Mouse (Mus musculus) Patski (cell line): ENCODE data around the gene Astn2. TPM values are rescaled to one million over a fixed set of nuclear protein-coding genes. Genes with fewer than 3 reads are reported as not detected.

Experiments
- ATAC-seq: fragments of 100-300 bp; one replicate; pipeline ENCODE4 v1.8.0; 2021
- CTCF ChIA-PET: fragments of 350-600 bp; sonication (Branson Sonifier 250); formaldehyde crosslinking; loops from one replicate; lab custom pipeline; 2022; ENCODE audit warnings: inconsistent platforms; lab: Charles Lee
- POLR2A ChIA-PET: fragments of 350-600 bp; sonication (Branson Sonifier 250); formaldehyde crosslinking; loops from one replicate; lab custom pipeline; 2022; ENCODE audit warnings: antibody characterized with exemption, inconsistent platforms; lab: Charles Lee
- DNase-seq: peaks from one replicate; pipeline ENCODE4 v3.0.0-alpha.2; 2011; ENCODE audit warnings: low read depth, low spot score
- H3K27me3 ChIP-seq: fragments of 371-371 bp; one replicate; pipeline ENCODE4 v1.5.1; 2021
- CTCF ChIP-seq: fragments of 100-300 bp; IDR thresholded peaks from one replicate; pipeline ENCODE4 v1.5.1; 2021
- in situ Hi-C: fragments of 300-500 bp; cut with MboI; formaldehyde crosslinking; loops from 3 replicates; pipeline ENCODE4 v1.11.1; 2018; ENCODE audit warnings: low pct_unique_long_range_greater_than_20kb, mixed read lengths
- polyA plus RNA-seq: library from polyadenylated mRNA; unstranded; gene quantifications from one replicate; pipeline ENCODE4 v1.2.3, GENCODE M21; 2021

The Astn2 gene
- polyA plus RNA-seq, 1 experiment from 2014 or later = 0.19 TPM

DNA sequence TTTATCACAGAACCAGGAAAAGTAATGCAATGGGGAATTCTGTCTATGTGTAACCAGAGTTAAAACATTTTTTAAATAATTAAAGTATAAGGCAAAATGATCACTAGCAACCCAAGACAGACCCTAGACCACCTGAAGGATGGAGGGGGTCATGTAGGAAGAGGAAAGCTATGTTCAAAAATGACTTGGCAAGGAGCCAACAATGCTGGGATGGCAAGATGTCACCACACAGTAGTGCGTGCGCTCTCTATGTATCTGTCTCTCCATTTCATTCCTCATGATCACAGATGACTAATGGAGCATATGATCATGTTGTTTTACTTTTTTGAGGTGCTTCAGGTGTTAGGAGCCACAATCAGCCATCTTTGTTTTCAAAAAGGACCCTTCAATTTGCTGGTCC lies 640.6 kb downstream of the Astn2 start:
- DNase-seq (no peak), ATAC-seq (no peak)
- in situ Hi-C loops = no loop called here
- no peak for TF ChIP-seq CTCF
- ChIA-PET CTCF (interaction anchor here (1.2 kb wide), 1 partner anchor 11 kb away, joined by 3 read pairs; no protein-coding TSS in a partner anchor), POLR2A (no interaction called here)
- no peaks in the 10 kb centered on the region for H3K27me3 ChIP-seq

DNA sequence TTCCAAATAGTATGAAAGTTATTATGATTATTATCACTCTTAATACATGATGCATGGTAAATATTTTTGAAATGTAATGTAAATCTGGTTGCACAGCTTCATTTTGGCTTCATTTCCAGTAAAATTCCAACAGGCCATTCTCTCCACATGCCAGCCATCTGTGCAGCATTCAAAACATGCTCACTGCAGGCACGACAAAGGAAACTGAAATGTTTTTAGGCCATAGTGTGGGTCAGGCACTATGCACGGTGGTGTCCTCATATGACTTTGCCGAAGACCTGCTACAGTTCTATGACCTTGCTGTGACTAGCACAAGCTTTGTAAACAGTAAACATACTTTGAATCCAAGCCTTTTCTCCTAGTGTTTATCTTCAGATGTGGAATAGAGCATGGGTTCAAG lies 642.3 kb downstream of the Astn2 start:
- CTCF ChIA-PET = no interaction called here
- POLR2A ChIA-PET = no interaction called here
- no peak for DNase-seq
- in situ Hi-C loops = no loop called here
- no peaks in the 10 kb centered on the region for H3K27me3 ChIP-seq
- no peak for ATAC-seq
- no peak for TF ChIP-seq CTCF

DNA sequence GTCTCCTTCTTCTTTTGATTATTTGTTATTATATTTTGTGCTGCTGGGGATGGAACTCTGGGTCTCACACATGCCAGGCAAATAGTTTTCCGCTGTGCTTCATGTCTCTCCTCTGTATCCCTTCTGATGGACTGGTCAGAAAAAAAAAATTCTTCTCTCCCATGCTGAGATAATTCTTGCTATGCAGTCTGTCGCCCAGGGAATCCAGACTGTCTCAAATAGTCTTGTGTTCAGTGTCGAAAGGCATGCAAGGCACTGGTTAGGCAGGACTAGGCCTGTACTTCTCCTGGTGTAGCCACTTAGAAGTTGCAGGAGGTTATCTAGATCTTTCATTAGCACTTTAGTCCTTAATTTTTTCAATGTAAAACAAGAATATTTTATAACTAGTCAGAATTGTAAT lies 642.8 kb downstream of the Astn2 start:
- no peak for ATAC-seq
- in situ Hi-C loops = no loop called here
- TF ChIP-seq CTCF = no peak
- H3K27me3 ChIP-seq = no peaks in the 10 kb centered on the region
- CTCF ChIA-PET = no interaction called here
- POLR2A ChIA-PET = no interaction called here
- no peak for DNase-seq

DNA sequence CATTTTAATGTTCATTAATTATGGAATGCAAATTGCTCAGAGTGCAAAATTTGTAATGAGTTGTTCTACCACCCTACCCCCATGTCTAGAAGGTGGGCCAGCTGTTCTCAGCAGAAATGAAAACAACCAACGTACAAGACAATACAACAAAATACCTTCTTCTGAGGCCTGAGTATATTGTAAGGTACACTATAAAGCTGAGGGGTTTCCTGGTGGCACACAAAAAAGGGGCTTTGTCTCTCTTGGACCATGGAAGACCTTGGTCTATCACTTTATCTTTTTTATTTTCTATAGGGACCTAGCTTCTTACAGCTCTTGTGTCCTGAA lies 645.6 kb downstream of the Astn2 start:
- ATAC-seq (no peak), DNase-seq (no peak)
- ChIA-PET CTCF (interaction anchor here (0.5 kb wide), 1 partner anchor 299 kb away, joined by 3 read pairs; no protein-coding TSS in a partner anchor), POLR2A (no interaction called here)
- in situ Hi-C loops = no loop called here
- H3K27me3 ChIP-seq = no peaks in the 10 kb centered on the region
- no peak for TF ChIP-seq CTCF

DNA sequence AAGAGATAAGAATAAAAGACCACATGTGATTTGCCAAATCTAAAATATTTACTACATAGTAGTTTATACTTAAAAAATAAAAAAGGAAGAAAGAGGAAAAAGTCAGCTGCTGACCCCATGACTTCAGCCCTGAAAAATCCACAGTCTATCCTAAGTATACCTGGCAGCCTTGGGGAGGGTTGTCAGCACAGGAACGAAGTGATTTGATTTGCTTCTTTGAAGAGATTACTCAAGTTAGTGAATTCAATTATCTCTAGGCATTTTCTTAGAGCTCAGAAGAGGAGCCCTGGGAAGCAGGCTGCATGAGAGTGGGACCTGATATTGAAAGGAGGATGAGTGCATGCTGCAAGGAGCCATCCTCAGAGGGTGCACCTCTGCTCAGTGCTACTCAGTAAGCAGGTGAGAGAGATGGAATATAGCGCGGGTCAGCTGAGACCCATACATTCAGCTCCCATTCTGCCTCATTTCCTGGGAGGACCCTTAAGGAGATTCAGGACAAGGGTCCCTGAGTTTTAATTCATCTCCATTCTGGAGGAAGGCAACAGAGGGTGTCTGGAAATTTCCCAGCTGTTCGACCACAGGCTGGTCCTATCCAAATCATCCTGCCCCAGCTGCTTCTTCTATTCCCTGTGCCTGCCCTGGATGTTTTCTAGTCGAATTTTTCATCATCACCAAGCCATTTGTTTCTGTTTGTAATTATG lies 646.1 kb downstream of the Astn2 start:
- CTCF ChIA-PET = no interaction called here
- TF ChIP-seq CTCF = no peak

DNA sequence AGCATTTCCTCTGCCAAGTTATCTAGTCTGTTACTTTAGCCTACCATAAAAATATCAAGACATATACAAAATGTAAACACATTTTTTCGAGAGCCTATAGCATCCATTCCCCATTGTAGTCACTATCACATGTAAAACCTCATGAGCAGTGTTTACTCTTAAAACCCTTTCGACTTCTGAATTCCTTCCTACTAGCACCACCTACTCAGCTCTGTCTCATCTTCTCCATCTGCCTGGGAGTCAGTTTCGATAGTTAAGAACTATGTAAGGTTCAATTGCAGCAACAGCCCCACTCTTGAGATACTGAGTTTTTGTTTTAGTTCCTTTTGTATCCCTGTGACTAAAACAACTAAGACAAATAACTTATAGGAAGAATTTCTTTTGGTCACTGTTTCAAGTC lies 651.5 kb downstream of the Astn2 start:
- in situ Hi-C loops = no loop called here
- no peak for TF ChIP-seq CTCF
- ChIA-PET POLR2A (no interaction called here), CTCF (interaction anchor here (0.9 kb wide), 1 partner anchor 11 kb away, joined by 3 read pairs; no protein-coding TSS in a partner anchor)
- no peak for DNase-seq
- no peak for ATAC-seq
- no peaks in the 10 kb centered on the region for H3K27me3 ChIP-seq

More for the DNA sequence above, 646.1 kb downstream of the Astn2 start:
- DNase-seq (no peak), ATAC-seq (no peak)
- H3K27me3 ChIP-seq = no peaks in the 10 kb centered on the region
- POLR2A ChIA-PET = interaction anchor here (0.7 kb wide), 1 partner anchor 12 kb away, joined by 5 read pairs; no protein-coding TSS in a partner anchor
- in situ Hi-C loops = no loop called here

DNA sequence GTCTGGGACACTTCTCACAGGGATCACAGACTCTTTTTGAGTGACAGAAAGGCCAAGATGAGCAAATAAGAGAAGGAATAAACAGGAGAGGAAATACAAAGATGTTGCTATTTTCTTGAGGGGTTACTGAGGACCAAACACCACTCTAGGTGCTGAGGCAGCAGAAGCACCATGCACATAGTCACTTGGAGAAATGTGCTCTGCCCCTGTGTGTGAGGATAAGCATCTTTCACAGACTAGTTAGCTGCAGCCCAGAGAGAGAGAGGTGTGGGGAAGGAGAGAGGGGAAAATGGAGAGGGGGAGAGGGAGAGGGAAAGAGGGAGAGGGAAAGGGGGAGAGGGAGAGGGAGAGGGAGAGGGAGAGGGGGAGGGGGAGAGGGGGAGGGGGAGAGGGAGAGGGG lies 659.6 kb downstream of the Astn2 start:
- no peak for DNase-seq
- no peaks in the 10 kb centered on the region for H3K27me3 ChIP-seq
- in situ Hi-C loops = no loop called here
- CTCF ChIA-PET = no interaction called here
- no peak for TF ChIP-seq CTCF
- POLR2A ChIA-PET = no interaction called here
- ATAC-seq = no peak

DNA sequence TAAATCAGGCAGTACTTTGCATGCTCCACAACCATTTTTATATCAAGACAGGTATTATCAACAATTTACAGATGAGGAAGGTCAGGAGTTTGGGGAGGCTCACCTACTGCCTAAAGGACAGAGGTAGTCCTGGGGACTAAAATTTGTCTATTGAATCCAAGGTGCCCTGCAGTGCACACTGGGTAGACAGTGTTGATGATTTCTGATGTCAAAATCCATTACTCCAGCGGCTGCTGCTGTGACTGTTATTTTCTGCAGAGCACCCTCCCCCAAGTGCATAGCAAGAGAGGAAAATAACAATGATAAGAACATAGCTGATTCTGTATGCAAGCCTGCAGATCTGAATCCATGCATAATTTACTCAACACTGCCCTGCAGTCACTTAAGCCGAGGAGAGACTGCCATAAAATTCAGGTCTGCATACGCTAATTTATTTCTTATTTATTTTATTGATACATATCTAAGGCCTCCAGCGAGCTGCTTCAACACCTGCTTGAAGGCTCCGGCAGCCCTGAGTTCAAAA lies 660.3 kb downstream of the Astn2 start:
- H3K27me3 ChIP-seq = no peaks in the 10 kb centered on the region
- DNase-seq (no peak), ATAC-seq (no peak)
- ChIA-PET POLR2A (interaction anchor here (0.6 kb wide), 1 partner anchor 438 kb away, joined by 3 read pairs; no protein-coding TSS in a partner anchor), CTCF (no interaction called here)
- in situ Hi-C loops = no loop called here
- TF ChIP-seq CTCF = no peak

DNA sequence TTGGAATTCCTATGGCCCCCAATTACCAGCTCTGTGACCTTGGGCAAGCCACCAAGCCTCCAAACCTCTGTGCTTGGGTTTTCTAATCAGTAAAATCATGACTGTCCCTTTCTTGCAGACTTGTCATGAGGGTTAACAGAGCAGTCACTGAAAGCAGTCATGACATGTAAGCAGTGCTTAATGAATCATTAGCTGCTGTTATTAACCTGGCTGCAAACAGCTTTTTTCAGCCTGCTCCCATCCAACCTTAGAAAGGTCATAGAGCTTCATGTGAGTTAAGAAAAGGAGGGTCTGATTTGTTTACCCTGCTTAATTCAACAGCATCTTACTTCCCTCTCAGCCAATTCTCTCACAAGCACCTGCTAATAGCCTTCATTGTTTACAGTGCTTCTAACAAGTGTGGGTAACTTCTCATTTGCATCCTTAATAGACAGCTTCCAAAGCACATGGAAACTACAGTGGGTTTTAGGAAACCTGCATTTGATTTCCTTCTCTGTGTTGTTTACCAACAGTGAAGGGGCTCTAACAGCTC lies 661.2 kb downstream of the Astn2 start:
- TF ChIP-seq CTCF = no peak
- POLR2A ChIA-PET = no interaction called here
- CTCF ChIA-PET = no interaction called here
- H3K27me3 ChIP-seq = no peaks in the 10 kb centered on the region
- in situ Hi-C loops = no loop called here
- ATAC-seq = no peak
- no peak for DNase-seq

DNA sequence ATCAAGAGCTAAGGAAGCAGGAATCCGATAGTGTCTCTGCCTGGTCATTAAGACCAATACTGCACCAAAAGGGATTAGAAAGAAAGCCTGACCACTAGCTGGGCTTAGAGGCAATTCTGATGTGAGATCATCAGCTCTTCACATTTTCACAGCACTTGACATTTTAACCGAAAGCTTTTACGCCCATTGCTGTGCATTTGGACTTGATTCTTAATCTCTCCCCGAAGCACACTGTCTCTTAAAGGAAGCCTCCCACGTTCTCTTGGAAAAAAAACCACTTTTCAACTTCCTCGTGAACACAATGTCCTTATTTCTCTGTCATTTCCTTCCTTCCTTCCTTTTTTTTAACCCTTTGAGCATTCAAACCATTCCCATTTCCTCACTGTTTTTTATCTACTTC lies 680.0 kb downstream of the Astn2 start:
- TF ChIP-seq CTCF = no peak
- POLR2A ChIA-PET = no interaction called here
- ATAC-seq (no peak), DNase-seq (no peak)
- CTCF ChIA-PET = interaction anchor here (1.7 to 2.0 kb wide), 2 partner anchors 13 to 26 kb away, joined by 3 to 6 read pairs; no protein-coding TSS in a partner anchor
- in situ Hi-C loops = no loop called here
- no peaks in the 10 kb centered on the region for H3K27me3 ChIP-seq

DNA sequence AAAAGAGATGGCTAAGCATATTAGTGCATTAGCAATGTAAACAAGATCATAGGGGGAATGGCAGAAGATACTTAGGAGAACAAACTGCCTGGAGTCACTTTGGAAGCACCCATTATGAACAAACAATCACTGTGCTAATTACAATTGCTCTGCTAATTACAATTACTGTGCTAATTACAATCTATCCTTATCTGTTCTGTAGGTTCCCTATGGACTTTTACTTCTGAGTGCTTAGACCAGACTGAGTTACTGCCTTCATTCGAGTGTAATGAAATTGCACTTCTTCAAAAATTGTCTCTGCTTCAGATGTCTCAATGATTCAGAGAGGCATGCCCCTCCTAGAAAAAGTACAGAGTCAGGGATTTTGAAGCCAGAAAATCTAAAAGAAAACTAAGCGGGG lies 684.8 kb downstream of the Astn2 start:
- no peaks in the 10 kb centered on the region for H3K27me3 ChIP-seq
- TF ChIP-seq CTCF = no peak
- DNase-seq = no peak
- no peak for ATAC-seq
- in situ Hi-C loops = no loop called here
- ChIA-PET POLR2A (no interaction called here), CTCF (interaction anchor here (1.3 kb wide), 1 partner anchor 15 kb away, joined by 3 read pairs; no protein-coding TSS in a partner anchor)
